Mouse (Mus musculus): Measurements from ENCODE around the gene Sema4d. TPM values are rescaled to one million over a fixed set of nuclear protein-coding genes. Genes with fewer than 3 reads are reported as not detected.
"Not testable (repeated sequence)": the region's sequence is repeated elsewhere in the genome, so short reads cannot be mapped to it uniquely, and the experiment has no call there.

The Sema4d gene
- polyA plus RNA-seq (2015; fragmentation: Nextera tagmentation; extraction: Ambion mirVana), result 9.7 and 10.0 TPM in 2 replicates

GRCm38 (mm10) chr13:51793425-51793891 lies at the start of gene Sema4d:
Gene Sema4d, minus strand, starts transcription at chr13:51793747.
- peak; percentile 36; the same call in 1 of the 2 replicates for ATAC-seq (ENCODE audit: borderline replicate concordance, extremely low read depth, low FRiP score, low TSS enrichment)
- Histone ChIP-seq H3K9me3 (no peaks in the 10 kb centered on the region), H3K9ac (peak within 1 kb of the TSS; percentile 57), H3K27me3 (peaks cover 9% of the 10 kb centered on the region), H3K4me2 (peak within 1 kb of the TSS; percentile 93), H3K27ac (peak within 1 kb of the TSS; percentile 29), H3K36me3 (no peaks in the 10 kb centered on the region), H3K4me1 (peaks cover 26% of the 10 kb centered on the region), H3K4me3 (peak within 1 kb of the TSS; percentile 66)
- WGBS, result 2% methylated on average over 30 of the region's 52 CpGs

- Histone ChIP-seq H3K9me3 (no peaks in the 10 kb centered on the region), H3K4me3 (no peak overlapping the region), H3K4me1 (peaks cover 28% of the 10 kb centered on the region), H3K27me3 (peaks cover 51% of the 10 kb centered on the region), H3K36me3 (no peaks in the 10 kb centered on the region), H3K9ac (no peak overlapping the region), H3K4me2 (no peak overlapping the region), H3K27ac (no peak overlapping the region)
- no peak for ATAC-seq (ENCODE audit: borderline replicate concordance, extremely low read depth, low FRiP score, low TSS enrichment)
- WGBS, result 74% methylated on average over 4 of the region's 4 CpGs
Observed at GRCm38 (mm10) chr13:51843298-51843697, 49.8 kb upstream of the Sema4d start.

GRCm38 (mm10) chr13:51842773-51843172 lies 49.2 kb upstream of the Sema4d start:
- Histone ChIP-seq H3K36me3 (no peaks in the 10 kb centered on the region), H3K9ac (no peak overlapping the region), H3K27ac (no peak overlapping the region), H3K27me3 (peaks cover 51% of the 10 kb centered on the region), H3K4me3 (0 out of 2 replicates have a peak overlapping the region, but pooled peaks have one; percentile 4), H3K4me2 (peak overlapping the region; percentile 41), H3K4me1 (peaks cover 23% of the 10 kb centered on the region), H3K9me3 (no peaks in the 10 kb centered on the region)
- ATAC-seq (ENCODE audit: borderline replicate concordance, extremely low read depth, low FRiP score, low TSS enrichment), result no peak
- 20% methylated on average over 12 of the region's 12 CpGs for WGBS

- peak overlapping the region; percentile 41 for H3K4me2 ChIP-seq
- H3K9ac ChIP-seq, result no peak overlapping the region
- H3K27ac ChIP-seq, result no peak overlapping the region
- WGBS, result 25% methylated on average over 5 of the region's 5 CpGs
- 0 out of 2 replicates have a peak overlapping the region, but pooled peaks have one; percentile 4 for H3K4me3 ChIP-seq
- no peaks in the 10 kb centered on the region for H3K36me3 ChIP-seq
- ATAC-seq (ENCODE audit: borderline replicate concordance, extremely low read depth, low FRiP score, low TSS enrichment), result no peak
- peaks cover 51% of the 10 kb centered on the region for H3K27me3 ChIP-seq
- peaks cover 20% of the 10 kb centered on the region for H3K4me1 ChIP-seq
- H3K9me3 ChIP-seq, result no peaks in the 10 kb centered on the region
Observed at GRCm38 (mm10) chr13:51842191-51842590, 48.6 kb upstream of the Sema4d start.

GRCm38 (mm10) chr13:51841541-51842115 lies 48.1 kb upstream of the Sema4d start:
- Histone ChIP-seq H3K4me1 (peaks cover 24% of the 10 kb centered on the region), H3K9me3 (no peaks in the 10 kb centered on the region), H3K36me3 (no peaks in the 10 kb centered on the region), H3K27ac (no peak overlapping the region), H3K4me3 (no peak overlapping the region), H3K4me2 (no peak overlapping the region), H3K27me3 (peaks cover 51% of the 10 kb centered on the region), H3K9ac (no peak overlapping the region)
- WGBS, result 31% methylated on average over 12 of the region's 12 CpGs
- no peak for ATAC-seq (ENCODE audit: borderline replicate concordance, extremely low read depth, low FRiP score, low TSS enrichment)

- H3K27ac ChIP-seq, result no peak overlapping the region
- no peak for ATAC-seq (ENCODE audit: borderline replicate concordance, extremely low read depth, low FRiP score, low TSS enrichment)
- no peaks in the 10 kb centered on the region for H3K9me3 ChIP-seq
- 32% methylated on average over 6 of the region's 6 CpGs for WGBS
- no peak overlapping the region for H3K9ac ChIP-seq
- no peaks in the 10 kb centered on the region for H3K36me3 ChIP-seq
- H3K4me2 ChIP-seq, result no peak overlapping the region
- no peak overlapping the region for H3K4me3 ChIP-seq
- peaks cover 51% of the 10 kb centered on the region for H3K27me3 ChIP-seq
- peaks cover 24% of the 10 kb centered on the region for H3K4me1 ChIP-seq
Observed at GRCm38 (mm10) chr13:51840702-51841101, 47.2 kb upstream of the Sema4d start.

- 17% methylated on average over 8 of the region's 8 CpGs for WGBS
- Histone ChIP-seq H3K4me2 (no peak overlapping the region), H3K4me3 (no peak overlapping the region), H3K27ac (no peak overlapping the region), H3K9ac (no peak overlapping the region), H3K4me1 (peaks cover 19% of the 10 kb centered on the region), H3K9me3 (no peaks in the 10 kb centered on the region), H3K27me3 (peaks cover 51% of the 10 kb centered on the region), H3K36me3 (no peaks in the 10 kb centered on the region)
- no peak for ATAC-seq (ENCODE audit: borderline replicate concordance, extremely low read depth, low FRiP score, low TSS enrichment)
Observed at GRCm38 (mm10) chr13:51839250-51840026, 45.9 kb upstream of the Sema4d start.

GRCm38 (mm10) chr13:51837402-51837801 lies 43.9 kb upstream of the Sema4d start:
- no peak overlapping the region for H3K4me2 ChIP-seq
- no peaks in the 10 kb centered on the region for H3K9me3 ChIP-seq
- 10% methylated on average over 5 of the region's 5 CpGs for WGBS
- peaks cover 35% of the 10 kb centered on the region for H3K27me3 ChIP-seq
- ATAC-seq (ENCODE audit: borderline replicate concordance, extremely low read depth, low FRiP score, low TSS enrichment), result no peak
- H3K36me3 ChIP-seq, result no peaks in the 10 kb centered on the region
- peaks cover 13% of the 10 kb centered on the region for H3K4me1 ChIP-seq
- no peak overlapping the region for H3K9ac ChIP-seq
- no peak overlapping the region for H3K4me3 ChIP-seq
- no peak overlapping the region for H3K27ac ChIP-seq

- not testable (repeated sequence) for H3K4me3 ChIP-seq
Observed at GRCm38 (mm10) chr13:51835208-51835607, 41.7 kb upstream of the Sema4d start.

GRCm38 (mm10) chr13:51834520-51834919 lies 41.0 kb upstream of the Sema4d start:
- H3K36me3 ChIP-seq, result no peaks in the 10 kb centered on the region
- H3K27ac ChIP-seq, result no peak overlapping the region
- H3K4me1 ChIP-seq, result 0 out of 2 replicates have a peak, but pooled peaks cover 4% of the 10 kb centered on the region
- H3K9me3 ChIP-seq, result no peaks in the 10 kb centered on the region
- no peak overlapping the region for H3K4me3 ChIP-seq
- no peak overlapping the region for H3K4me2 ChIP-seq
- 42% methylated on average over 2 of the region's 2 CpGs for WGBS
- peaks cover 11% of the 10 kb centered on the region; the same call in 1 of the 2 replicates for H3K27me3 ChIP-seq
- ATAC-seq (ENCODE audit: borderline replicate concordance, extremely low read depth, low FRiP score, low TSS enrichment), result no peak
- no peak overlapping the region for H3K9ac ChIP-seq

More at GRCm38 (mm10) chr13:51835208-51835607, 41.7 kb upstream of the Sema4d start:
- not testable (repeated sequence) for H3K4me1 ChIP-seq; H3K36me3 ChIP-seq; H3K4me2 ChIP-seq; ATAC-seq (ENCODE audit: borderline replicate concordance, extremely low read depth, low FRiP score, low TSS enrichment); H3K9ac ChIP-seq; H3K27ac ChIP-seq; H3K9me3 ChIP-seq
- WGBS, result 84% methylated on average over 4 of the region's 4 CpGs
- H3K27me3 ChIP-seq, result peaks cover 15% of the 10 kb centered on the region; the same call in 1 of the 2 replicates

- H3K4me3 ChIP-seq; ATAC-seq (ENCODE audit: borderline replicate concordance, extremely low read depth, low FRiP score, low TSS enrichment): not testable (repeated sequence)
Observed at GRCm38 (mm10) chr13:51834024-51834423, 40.5 kb upstream of the Sema4d start.

GRCm38 (mm10) chr13:51833611-51834010 lies 40.1 kb upstream of the Sema4d start:
- 0 out of 2 replicates have a peak, but pooled peaks have one; percentile 23 for ATAC-seq (ENCODE audit: borderline replicate concordance, extremely low read depth, low FRiP score, low TSS enrichment)

More at GRCm38 (mm10) chr13:51834024-51834423, 40.5 kb upstream of the Sema4d start:
- not testable (repeated sequence) for H3K4me1 ChIP-seq, H3K9me3 ChIP-seq, H3K27ac ChIP-seq, H3K4me2 ChIP-seq, H3K9ac ChIP-seq, H3K27me3 ChIP-seq, H3K36me3 ChIP-seq
- 58% methylated on average over 8 of the region's 8 CpGs for WGBS

More at GRCm38 (mm10) chr13:51833611-51834010, 40.1 kb upstream of the Sema4d start:
- Histone ChIP-seq H3K4me1 (0 out of 2 replicates have a peak, but pooled peaks cover 4% of the 10 kb centered on the region), H3K9me3 (no peaks in the 10 kb centered on the region), H3K4me3 (no peak overlapping the region), H3K4me2 (no peak overlapping the region), H3K27me3 (peaks cover 3% of the 10 kb centered on the region; the same call in 1 of the 2 replicates), H3K36me3 (no peaks in the 10 kb centered on the region), H3K27ac (no peak overlapping the region), H3K9ac (no peak overlapping the region)
- WGBS, result 50% methylated on average over 2 of the region's 2 CpGs
